ENCODE assay signal across 20 mouse cellular contexts in the genomic region with DNA sequence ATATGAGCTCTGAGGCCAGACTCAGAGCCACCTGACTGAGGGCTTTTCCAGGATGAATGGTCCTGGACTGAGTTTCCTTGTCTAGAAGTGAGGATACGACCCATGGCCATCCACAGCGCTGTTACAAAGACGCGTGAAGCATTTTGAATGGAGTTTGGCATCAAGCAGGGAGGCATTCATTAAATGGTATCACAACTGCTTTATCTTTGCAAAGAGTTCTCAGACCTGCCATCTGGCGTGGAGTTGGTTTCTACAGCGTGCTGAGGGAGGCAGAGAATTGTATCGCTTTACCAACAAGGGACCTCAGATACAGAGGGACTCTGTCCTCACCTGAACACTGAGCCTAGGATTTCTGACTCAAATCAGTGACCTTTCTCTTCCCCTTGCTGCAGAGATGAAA. TPM values are rescaled to one million over a fixed set of nuclear protein-coding genes. Genes with fewer than 3 reads are reported as not detected.
DNase-seq lines count a peak whose midpoint lies in the region; ATAC-seq lines count a peak whose summit lies in the region.
"Had no signal": no experiment of that assay in that cellular context is flagged by ENCODE, and none has a peak within 500 bp of the region (broad histone marks: within the 10 kb centered on the region; RNA-seq: fewer than 3 reads in every experiment).

No protein-coding gene starts in this region.

- H3K4me3 ChIP-seq in forebrain, embryonic 12.5 days (replicated peaks), result no peak overlapping the region
- H3K4me3 ChIP-seq in forebrain, embryonic 16.5 days (replicated peaks; ENCODE audit: low read length), result no peak overlapping the region
- no peak overlapping the region for H3K4me3 ChIP-seq in embryonic facial prominence, embryonic 10.5 days
- H3K4me3 ChIP-seq in limb, embryonic 12.5 days (replicated peaks), result no peak overlapping the region
- H3K4me3 ChIP-seq: embryonic facial prominence, embryonic 13.5 days; gastrocnemius, adult 2 months; heart, embryonic 12.5 days; hindbrain, embryonic 10.5 days had no signal

- 0 out of 2 replicates have a peak overlapping the region, but pooled peaks have one; percentile 13 for H3K27ac ChIP-seq in forebrain, embryonic 12.5 days
- H3K27ac ChIP-seq in forebrain, embryonic 16.5 days (ENCODE audit: low read length), result no peak overlapping the region
- H3K27ac ChIP-seq in embryonic facial prominence, embryonic 10.5 days (replicated peaks), result peak overlapping the region; percentile 21; the same call in 1 of the 2 replicates
- peak overlapping the region; percentile 50 for H3K27ac ChIP-seq in limb, embryonic 12.5 days
- H3K27ac ChIP-seq: gastrocnemius, adult 2 months; hindbrain, embryonic 10.5 days; hindbrain, embryonic 14.5 days had no signal

- no peaks in the 10 kb centered on the region for H3K36me3 ChIP-seq in forebrain, embryonic 12.5 days (replicated peaks)
- no peaks in the 10 kb centered on the region for H3K36me3 ChIP-seq in forebrain, embryonic 16.5 days (ENCODE audit: control insufficient read depth, insufficient read depth)
- no peaks in the 10 kb centered on the region for H3K36me3 ChIP-seq in embryonic facial prominence, embryonic 10.5 days (replicated peaks)
- no peaks in the 10 kb centered on the region for H3K36me3 ChIP-seq in limb, embryonic 12.5 days
- H3K36me3 ChIP-seq: embryonic facial prominence, embryonic 13.5 days; G1E; heart, embryonic 12.5 days; hindbrain, embryonic 10.5 days had no signal

- no peaks in the 10 kb centered on the region for H3K4me1 ChIP-seq in forebrain, embryonic 12.5 days
- H3K4me1 ChIP-seq in forebrain, embryonic 16.5 days (replicated peaks; ENCODE audit: control insufficient read depth, insufficient read depth, low read length), result peaks cover 4% of the 10 kb centered on the region; the same call in 1 of the 2 replicates
- H3K4me1 ChIP-seq in embryonic facial prominence, embryonic 10.5 days, result peaks cover 25% of the 10 kb centered on the region
- H3K4me1 ChIP-seq in limb, embryonic 12.5 days (replicated peaks), result peaks cover 24% of the 10 kb centered on the region

- H3K9me3 ChIP-seq in forebrain, embryonic 12.5 days, result no peaks in the 10 kb centered on the region
- H3K9me3 ChIP-seq in forebrain, embryonic 16.5 days (ENCODE audit: control insufficient read depth, low read length), result no peaks in the 10 kb centered on the region
- 0 out of 2 replicates have a peak, but pooled peaks cover 5% of the 10 kb centered on the region for H3K9me3 ChIP-seq in embryonic facial prominence, embryonic 10.5 days
- 0 out of 2 replicates have a peak, but pooled peaks cover 6% of the 10 kb centered on the region for H3K9me3 ChIP-seq in limb, embryonic 12.5 days
- H3K9me3 ChIP-seq: G1E; hindbrain, embryonic 10.5 days had no signal

- no peak for ATAC-seq in forebrain, embryonic 12.5 days (ENCODE audit: low FRiP score)
- ATAC-seq in forebrain, embryonic 16.5 days, result no peak
- ATAC-seq in limb, embryonic 12.5 days (ENCODE audit: insufficient number of reproducible peaks, insufficient read depth, low FRiP score, low TSS enrichment, low read depth), result no peak
- ATAC-seq: CD4-positive, CD25-positive, alpha-beta regulatory T cell, adult 4 months had no signal

- no peak overlapping the region for H3K9ac ChIP-seq in forebrain, embryonic 12.5 days
- H3K9ac ChIP-seq in forebrain, embryonic 16.5 days (replicated peaks; ENCODE audit: low read depth, low read length), result no peak overlapping the region
- H3K9ac ChIP-seq in limb, embryonic 12.5 days (replicated peaks), result no peak overlapping the region
- H3K9ac ChIP-seq: embryonic facial prominence, embryonic 13.5 days; heart, embryonic 12.5 days; hindbrain, embryonic 14.5 days had no signal

- 76% methylated on average over 7 of the region's 7 CpGs for WGBS in forebrain, embryonic 12.5 days
- 49% methylated on average over 7 of the region's 7 CpGs for WGBS in forebrain, embryonic 16.5 days
- 85% methylated on average over 7 of the region's 7 CpGs for WGBS in embryonic facial prominence, embryonic 10.5 days
- whole genome bisulfite sequencing in limb, embryonic 12.5 days, result 78% methylated on average over 7 of the region's 7 CpGs

- H3K4me2 ChIP-seq in forebrain, embryonic 12.5 days, result no peak overlapping the region
- H3K4me2 ChIP-seq in forebrain, embryonic 16.5 days (ENCODE audit: low read length), result no peak overlapping the region
- H3K4me2 ChIP-seq in limb, embryonic 12.5 days, result 0 out of 2 replicates have a peak overlapping the region, but pooled peaks have one; percentile 0
- H3K4me2 ChIP-seq: embryonic facial prominence, embryonic 13.5 days; heart, embryonic 12.5 days; hindbrain, embryonic 14.5 days had no signal

- peak; percentile 20 for DNase-seq in layer of hippocampus, adult 9-11 months
- DNase-seq in layer of hippocampus, adult 11-12 months (ENCODE audit: low spot score), result no peak
- no peak for DNase-seq in embryonic facial prominence, embryonic 10.5 days (ENCODE audit: low spot score)
- DNase-seq in spleen, postnatal 36 days (ENCODE audit: low spot score in 2 of 2), result no peak
- DNase-seq in MN1 (ENCODE audit: low spot score), result no peak
- DNase-seq: adrenal gland, postnatal 10 days; B cell, adult 2 months; cerebellum, adult 8-10 months; cerebellum, postnatal 14 days; gastrocnemius, adult 2 months; gastrocnemius, postnatal 25 days had no signal

- H3K27me3 ChIP-seq in forebrain, embryonic 12.5 days, result no peaks in the 10 kb centered on the region
- no peaks in the 10 kb centered on the region for H3K27me3 ChIP-seq in forebrain, embryonic 16.5 days (replicated peaks; ENCODE audit: control insufficient read depth, insufficient read depth, low read length)
- no peaks in the 10 kb centered on the region for H3K27me3 ChIP-seq in embryonic facial prominence, embryonic 10.5 days (replicated peaks; ENCODE audit: low read depth, poor library complexity, severe bottlenecking)
- 0 out of 2 replicates have a peak, but pooled peaks cover 2% of the 10 kb centered on the region for H3K27me3 ChIP-seq in limb, embryonic 12.5 days
- H3K27me3 ChIP-seq: heart, embryonic 12.5 days had no signal

RNA-seq across cellular contexts. Expression of a gene that starts 51.9 kb away (rescaled TPM):
- polyA plus RNA-seq in forebrain, embryonic 12.5 days (2016; fragmentation: Nextera tagmentation; extraction: Ambion mirVana), result 0.91 and 1.6 TPM in 2 replicates
- 3.3 and 4.4 TPM in 2 replicates for polyA plus RNA-seq in forebrain, embryonic 16.5 days (2015; fragmentation: Nextera tagmentation; extraction: Ambion mirVana)
- polyA plus RNA-seq in embryonic facial prominence, embryonic 10.5 days (2016; fragmentation: Nextera tagmentation; extraction: Ambion mirVana), result 5.6 and 6.5 TPM in 2 replicates
- polyA plus RNA-seq in limb, embryonic 12.5 days (2016; fragmentation: Nextera tagmentation; extraction: Ambion mirVana), result 10.4 and 12.1 TPM in 2 replicates
- polyA plus RNA-seq: G1E had no signal
